Mouse (Mus musculus) T-helper 1 cell (primary cell): ENCODE measurements at regions not wholly inside any gene's neighbourhood (a gene's known extent, or its start where the extent isn't known, plus 50 kb on each side); places are given as distances from the start of the nearest gene placed in this dataset.

Source experiments
- in situ Hi-C: fragments of 300-600 bp; cut with MboI, MseI; formaldehyde crosslinking; loops from one replicate; pipeline ENCODE4 v1.15.1; 2025; ENCODE audit warnings: high pct_unique_total_duplicates

DNA sequence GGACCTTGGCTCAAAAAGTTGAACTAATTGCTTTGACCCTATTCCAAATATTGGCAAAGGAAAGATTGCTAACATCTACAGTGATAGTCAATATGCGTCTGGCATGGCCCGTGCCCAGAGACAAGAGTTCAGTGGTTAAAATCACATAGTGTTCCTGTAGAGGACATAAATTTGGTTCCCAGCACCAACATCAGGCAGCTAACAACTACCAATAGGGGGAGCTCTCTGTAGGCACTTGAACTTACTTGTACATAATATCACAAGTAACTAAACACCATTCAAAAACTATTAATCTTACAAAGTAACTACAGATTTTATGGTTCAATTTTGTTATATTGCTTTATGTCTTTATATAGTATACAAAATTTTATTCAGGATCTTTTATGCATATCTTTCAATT lies 74.3 kb downstream of the Serpinb9g start:
- in situ Hi-C loops: loop anchor here (25.0 kb wide), 1 partner anchor 697 kb away; the partner anchor contains the start of gene Serpinb1a

DNA sequence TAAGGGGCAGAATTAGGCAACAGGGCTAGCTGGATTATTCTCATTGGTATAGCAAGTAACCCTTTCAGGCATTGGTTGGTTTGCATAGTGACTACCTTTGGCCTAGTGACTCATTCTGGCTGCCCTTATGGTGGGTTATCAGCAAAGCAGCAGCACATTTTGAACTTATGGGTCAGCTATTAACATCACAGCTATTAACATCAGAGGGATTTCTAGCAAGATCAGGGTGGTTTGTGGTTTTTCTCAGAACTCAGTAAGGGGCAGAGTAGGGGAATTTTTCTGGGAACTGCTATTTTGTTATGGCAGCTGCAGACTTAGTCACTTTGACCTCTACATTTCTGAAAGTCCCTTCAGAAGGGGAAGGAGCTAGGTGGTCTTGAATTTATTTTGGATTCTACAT lies 75.1 kb downstream of the Serpinb9g start:
- in situ Hi-C loops: loop anchor here (25.0 kb wide), 1 partner anchor 697 kb away; the partner anchor contains the start of gene Serpinb1a

DNA sequence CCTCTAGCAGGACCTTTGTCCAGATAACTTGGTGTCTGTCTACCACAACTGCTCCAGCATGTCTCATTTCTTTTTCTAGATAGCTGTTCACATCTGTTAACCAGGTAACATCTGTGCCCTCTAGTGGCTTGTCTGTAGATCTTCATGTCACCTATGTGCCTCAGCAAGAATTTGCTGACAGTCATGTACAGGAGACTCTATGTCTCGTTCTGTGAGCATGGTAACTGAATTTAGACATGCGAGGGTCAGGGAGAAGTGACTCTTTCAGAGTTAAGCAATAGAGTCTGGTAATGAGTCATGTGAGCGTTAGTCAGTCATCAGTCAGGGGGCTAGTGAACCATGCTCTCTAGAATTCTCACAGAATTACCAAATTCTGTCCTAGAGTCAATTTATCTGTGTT lies 77.0 kb downstream of the Serpinb9g start:
- in situ Hi-C loops: loop anchor here (25.0 kb wide), 1 partner anchor 699 kb away; the partner anchor contains the start of gene Serpinb1a

DNA sequence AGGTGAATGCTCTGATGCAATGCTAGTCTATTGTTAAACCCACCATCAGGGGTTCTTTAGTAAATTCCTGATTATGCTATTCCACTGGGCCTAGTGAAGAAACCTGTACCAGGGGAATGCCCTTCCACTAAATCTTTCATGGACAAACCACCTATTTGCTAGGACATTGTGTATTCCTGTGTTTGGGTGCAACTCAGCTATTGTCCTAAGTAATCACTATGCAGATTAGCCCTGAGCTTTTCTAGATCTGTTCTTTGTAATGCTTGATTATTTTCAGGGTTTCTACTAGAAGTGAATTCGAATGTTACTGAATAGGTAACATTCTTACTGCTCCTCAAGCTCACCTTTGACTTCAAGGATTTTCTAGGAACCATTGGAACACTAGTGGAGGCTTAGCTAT lies 78.3 kb downstream of the Serpinb9g start:
- in situ Hi-C loops: loop anchor here (25.0 kb wide), 1 partner anchor 701 kb away; the partner anchor contains the start of gene Serpinb1a

- in situ Hi-C loops: loop anchor here (25.0 kb wide), 1 partner anchor 701 kb away; the partner anchor contains the start of gene Serpinb1a
These were observed 78.8 kb downstream of the Serpinb9g start for GRCm38 (mm10) chr13:33563366-33563765.

GRCm38 (mm10) chr13:33567915-33568314 lies 83.3 kb downstream of the Serpinb9g start:
- in situ Hi-C loops: loop anchor here (25.0 kb wide), 1 partner anchor 706 kb away; the partner anchor contains the start of gene Serpinb1a

DNA sequence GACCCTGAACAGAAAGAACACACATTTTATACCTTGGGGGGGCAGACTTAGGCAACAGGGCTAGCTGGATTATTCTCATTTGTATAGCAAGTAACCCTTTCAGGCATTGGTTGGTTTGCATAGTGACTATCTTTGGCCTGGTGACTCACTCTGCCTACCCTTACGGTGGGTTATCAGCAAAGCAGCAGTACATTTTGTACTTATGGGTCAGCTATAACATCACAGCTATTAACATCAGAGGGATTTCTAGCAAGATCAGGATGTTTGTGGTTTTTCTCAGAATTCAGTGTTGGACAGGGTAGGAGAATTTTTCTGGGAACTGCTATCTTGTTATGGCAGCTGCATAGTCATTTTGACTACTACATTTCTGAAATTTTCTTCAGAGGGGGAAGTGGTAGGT lies 84.7 kb downstream of the Serpinb9g start:
- in situ Hi-C loops: loop anchor here (25.0 kb wide), 1 partner anchor 707 kb away; the partner anchor contains the start of gene Serpinb1a

- in situ Hi-C loops: loop anchor here (25.0 kb wide), 1 partner anchor 709 kb away; the partner anchor contains the start of gene Serpinb1a
These were observed 86.2 kb downstream of the Serpinb9g start for GRCm38 (mm10) chr13:33570836-33571235.

DNA sequence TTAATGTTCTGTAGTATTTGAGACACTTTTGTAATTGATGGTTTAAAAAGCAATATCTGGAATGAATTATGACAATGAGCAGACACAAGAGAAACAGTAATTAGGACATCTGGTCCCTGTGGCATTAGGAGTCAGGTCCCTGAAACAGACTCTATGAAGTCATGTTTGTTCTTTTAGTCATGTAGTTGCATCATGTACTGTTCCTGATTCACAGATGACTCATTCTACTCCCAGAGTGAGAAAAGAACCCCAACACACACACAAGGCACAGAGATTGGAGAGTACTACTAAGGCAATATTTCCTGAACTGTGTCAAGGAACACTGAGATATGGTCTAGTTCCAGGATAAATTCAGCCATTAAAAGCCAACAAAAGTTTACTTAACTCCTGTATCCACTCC lies 75.1 kb upstream of the Serpinb6d start:
- in situ Hi-C loops: no loop called here
